In the genomic region with DNA sequence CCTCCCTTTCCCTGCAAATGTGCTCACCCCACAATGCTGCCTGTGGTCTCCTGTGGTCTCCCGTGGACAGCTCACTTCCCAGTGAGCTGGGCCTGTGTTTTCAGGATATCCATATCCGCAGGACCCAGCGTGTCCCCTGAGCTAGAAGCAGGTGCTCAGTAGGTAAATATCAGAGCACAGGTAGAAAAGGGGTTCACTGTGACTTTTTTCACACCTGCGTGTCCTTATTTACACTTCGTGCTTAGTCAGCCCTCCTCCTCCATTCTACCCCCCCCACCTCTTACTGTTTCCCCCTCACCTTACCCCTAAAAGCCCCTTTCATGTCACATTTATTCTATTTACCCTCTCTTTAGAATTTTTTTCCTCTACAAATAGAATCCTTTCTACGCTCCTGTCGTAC, we compare ENCODE assay signal across 8 mouse cellular contexts.
"Had no signal": no experiment of that assay in that cellular context is flagged by ENCODE, and none has a peak within 500 bp of the region (broad histone marks: within the 10 kb centered on the region; RNA-seq: fewer than 3 reads in every experiment).

No protein-coding gene starts in this region.

- H3K36me3 ChIP-seq: kidney, embryonic 15.5 days; limb, embryonic 12.5 days had no signal

- DNase-seq: kidney, adult 2 months; kidney, postnatal 14 days; layer of hippocampus, postnatal 36 days; thymus, postnatal 4 days had no signal

- H3K9ac ChIP-seq: kidney, embryonic 15.5 days; limb, embryonic 12.5 days; midbrain, embryonic 13.5 days; neural tube, embryonic 15.5 days had no signal

- H3K27me3 ChIP-seq: kidney, embryonic 15.5 days; limb, embryonic 12.5 days; midbrain, embryonic 13.5 days; neural tube, embryonic 15.5 days had no signal

- H3K9me3 ChIP-seq: kidney, embryonic 15.5 days; limb, embryonic 12.5 days; midbrain, embryonic 13.5 days; neural tube, embryonic 15.5 days had no signal

- ATAC-seq: midbrain, embryonic 13.5 days had no signal

- H3K27ac ChIP-seq: kidney, embryonic 15.5 days; limb, embryonic 12.5 days; midbrain, embryonic 13.5 days; neural tube, embryonic 15.5 days had no signal

- H3K4me2 ChIP-seq: kidney, embryonic 15.5 days; limb, embryonic 12.5 days; midbrain, embryonic 13.5 days; neural tube, embryonic 15.5 days had no signal

- H3K4me3 ChIP-seq: kidney, embryonic 15.5 days; limb, embryonic 12.5 days; midbrain, embryonic 13.5 days; neural tube, embryonic 15.5 days had no signal
